Mouse (Mus musculus) left cerebral cortex, adult 2 months (tissue): ENCODE results near the gene Ipp. TPM values are rescaled to one million over a fixed set of nuclear protein-coding genes. Genes with fewer than 3 reads are reported as not detected.
A peak's percentile ranks its signal among the peaks of the same experiment; 100 is the strongest.

Experiments used
- DNase-seq, 2 experiments: peaks; one replicate each; pipeline ENCODE4 v3.0.0; 2021 to 2022; ENCODE audit warnings: low spot score in 2 of 2, mixed read lengths in 1 of 2; ENCODE audit errors: extremely low spot score in 1 of 2
- H3K27ac ChIP-seq: fragments of 200-600 bp; 2 replicates; pipeline ENCODE4 v1.8.1; 2022
- H3K4me3 ChIP-seq: fragments of 200-600 bp; 2 replicates; pipeline ENCODE4 v1.8.1; 2022
- CTCF ChIP-seq: fragments of 200-600 bp; IDR thresholded peaks from 2 replicates; pipeline ENCODE4 v1.8.1; 2022; ENCODE audit warnings: antibody characterized with exemption, mild to moderate bottlenecking, moderate library complexity
- intact Hi-C: fragments of 180-260 bp; cut with DNase I; formaldehyde crosslinking; loops from one replicate; pipeline ENCODE4 v1.15.1; 2025
- total RNA-seq, 2 experiments: library from RNA; stranded (reverse); gene quantifications; 2 replicates each; pipeline ENCODE4 v1.2.3; 2021

The Ipp gene
- total RNA-seq, 2 experiments from 2014 or later: 17.8 to 20.2 TPM

DNA sequence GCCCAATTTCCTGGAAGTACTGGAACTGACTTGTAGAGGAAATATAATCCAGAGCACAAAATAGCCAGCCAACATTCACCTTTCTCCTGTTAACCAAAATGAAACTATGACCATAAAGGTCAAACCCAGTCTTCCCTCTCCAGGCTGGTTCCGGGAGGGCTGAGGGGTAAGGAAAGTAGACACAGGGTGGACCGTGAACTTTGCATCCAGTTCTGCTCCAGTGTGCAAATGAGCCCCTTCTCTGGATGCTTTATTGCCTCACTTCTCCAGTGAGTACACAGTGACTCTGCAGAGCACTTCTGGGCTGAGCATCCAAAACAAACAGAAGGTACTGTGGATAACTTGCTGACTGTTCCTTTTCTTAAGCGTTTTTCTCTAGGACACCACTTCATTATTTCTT lies 7.4 kb upstream of the Ipp start:
- H3K4me3 ChIP-seq: no peak overlapping the region
- no peak for TF ChIP-seq CTCF
- intact Hi-C loops: no loop called here
- H3K27ac ChIP-seq: no peak overlapping the region
- no peak for DNase-seq

GRCm38 (mm10) chr4:116506886-116507424 lies 394 bp upstream of the Ipp start:
- Histone ChIP-seq H3K27ac (peak overlapping the region; percentile 90), H3K4me3 (peak overlapping the region; percentile 60)
- intact Hi-C loops: loop anchor here (1.0 to 5.0 kb wide), 3 partner anchors 43 to 165 kb away; partner anchors contain the start of gene Mast2
- DNase-seq: peak in 1 of 2 experiments; percentile 11
- TF ChIP-seq CTCF: no peak

GRCm38 (mm10) chr4:116531109-116531508 lies 23.8 kb downstream of the Ipp start:
- no peak for DNase-seq
- intact Hi-C loops: no loop called here
- TF ChIP-seq CTCF: peak; percentile 41
- H3K27ac ChIP-seq: no peak overlapping the region
- H3K4me3 ChIP-seq: no peak overlapping the region

GRCm38 (mm10) chr4:116536351-116536750 lies 29.0 kb downstream of the Ipp start:
- intact Hi-C loops: no loop called here
- Histone ChIP-seq H3K27ac (no peak overlapping the region), H3K4me3 (no peak overlapping the region)
- DNase-seq: no peak
- no peak for TF ChIP-seq CTCF

GRCm38 (mm10) chr4:116537737-116538136 lies 30.4 kb downstream of the Ipp start:
- intact Hi-C loops: no loop called here
- no peak for TF ChIP-seq CTCF
- no peak overlapping the region for H3K4me3 ChIP-seq
- DNase-seq: no peak
- H3K27ac ChIP-seq: no peak overlapping the region

- no peak for TF ChIP-seq CTCF
- DNase-seq: no peak
- Histone ChIP-seq H3K4me3 (no peak overlapping the region), H3K27ac (no peak overlapping the region)
- intact Hi-C loops: no loop called here
Measured at GRCm38 (mm10) chr4:116550432-116550831, 43.1 kb downstream of the Ipp start.

DNA sequence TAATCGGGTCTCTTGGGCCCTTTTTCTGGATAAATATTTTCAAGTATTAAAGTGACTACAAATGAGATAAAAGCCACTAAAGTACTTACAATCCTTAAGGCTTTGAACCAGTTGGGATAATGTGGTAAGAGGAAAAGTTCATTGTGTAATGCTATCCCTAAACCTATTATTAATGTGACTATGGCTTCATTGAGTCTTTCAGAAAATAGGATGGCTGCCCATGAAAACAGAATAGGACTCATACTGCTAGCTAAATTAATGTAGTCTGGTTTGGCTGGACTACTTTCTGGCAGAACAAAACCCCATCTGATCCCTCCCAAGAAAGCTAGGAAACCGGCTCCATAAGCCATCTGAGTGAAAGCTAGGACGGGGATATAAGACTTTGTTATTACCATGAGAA lies 45.7 kb downstream of the Ipp start:
- DNase-seq: no peak
- TF ChIP-seq CTCF: no peak
- Histone ChIP-seq H3K27ac (no peak overlapping the region), H3K4me3 (no peak overlapping the region)
- intact Hi-C loops: no loop called here

GRCm38 (mm10) chr4:116555413-116556300 lies 48.3 kb downstream of the Ipp start, which contains the start of gene Tmem69:
Gene Tmem69 (minus strand): TSS chr4:116555936.
- DNase-seq: peak; percentile 73 to 75
- Histone ChIP-seq H3K4me3 (peak within 1 kb of the TSS; percentile 76), H3K27ac (peak within 1 kb of the TSS; percentile 98)
- intact Hi-C loops: loop anchor here (1.0 to 5.0 kb wide), 4 partner anchors 48 to 403 kb away; partner anchors contain the start of genes Ipp, Lurap1, Mast2 and Nasp
- TF ChIP-seq CTCF: no peak

DNA sequence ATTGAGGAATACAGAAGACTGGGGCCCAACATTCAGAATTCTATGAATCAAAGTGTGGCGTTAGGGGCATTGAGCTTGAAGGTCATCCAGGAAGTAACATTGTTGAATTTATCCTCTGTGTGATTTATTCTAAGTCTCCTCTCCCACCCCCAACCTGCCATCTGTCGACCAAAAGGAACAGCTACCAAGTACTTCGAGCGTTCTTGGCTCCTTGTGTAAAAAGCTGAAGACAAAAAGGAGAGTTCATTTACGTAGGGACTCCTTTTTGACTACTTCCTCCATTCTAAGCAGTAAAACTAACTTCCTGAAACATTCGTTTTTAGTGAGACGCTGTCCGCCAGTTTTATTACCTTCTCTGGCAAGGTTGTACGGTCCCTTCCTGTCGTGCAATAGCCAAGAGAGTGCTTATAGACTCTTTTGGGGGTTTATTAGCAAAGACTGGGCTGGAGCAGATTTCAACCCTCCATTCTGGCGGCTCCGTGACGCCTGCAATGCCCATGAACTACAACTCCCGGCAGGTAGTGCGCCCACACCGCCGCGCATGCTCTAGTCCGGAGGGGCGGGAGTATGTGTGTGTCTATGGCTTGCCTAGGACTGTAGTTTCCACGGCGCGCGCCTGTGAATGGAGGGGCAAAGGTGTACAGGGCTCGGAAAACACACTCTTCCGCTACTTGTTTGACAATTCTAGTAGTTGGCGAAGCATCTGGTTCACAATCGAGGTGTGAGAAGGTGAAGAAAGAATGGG lies 49.4 kb downstream of the Ipp start:
- TF ChIP-seq CTCF: no peak
- Histone ChIP-seq H3K27ac (peak overlapping the region; percentile 98), H3K4me3 (peak overlapping the region; percentile 76)
- intact Hi-C loops: loop anchor here (1.0 to 5.0 kb wide), 4 partner anchors 49 to 404 kb away; partner anchors contain the start of genes Ipp, Lurap1, Mast2 and Nasp
- peak; percentile 91 to 93 for DNase-seq

DNA sequence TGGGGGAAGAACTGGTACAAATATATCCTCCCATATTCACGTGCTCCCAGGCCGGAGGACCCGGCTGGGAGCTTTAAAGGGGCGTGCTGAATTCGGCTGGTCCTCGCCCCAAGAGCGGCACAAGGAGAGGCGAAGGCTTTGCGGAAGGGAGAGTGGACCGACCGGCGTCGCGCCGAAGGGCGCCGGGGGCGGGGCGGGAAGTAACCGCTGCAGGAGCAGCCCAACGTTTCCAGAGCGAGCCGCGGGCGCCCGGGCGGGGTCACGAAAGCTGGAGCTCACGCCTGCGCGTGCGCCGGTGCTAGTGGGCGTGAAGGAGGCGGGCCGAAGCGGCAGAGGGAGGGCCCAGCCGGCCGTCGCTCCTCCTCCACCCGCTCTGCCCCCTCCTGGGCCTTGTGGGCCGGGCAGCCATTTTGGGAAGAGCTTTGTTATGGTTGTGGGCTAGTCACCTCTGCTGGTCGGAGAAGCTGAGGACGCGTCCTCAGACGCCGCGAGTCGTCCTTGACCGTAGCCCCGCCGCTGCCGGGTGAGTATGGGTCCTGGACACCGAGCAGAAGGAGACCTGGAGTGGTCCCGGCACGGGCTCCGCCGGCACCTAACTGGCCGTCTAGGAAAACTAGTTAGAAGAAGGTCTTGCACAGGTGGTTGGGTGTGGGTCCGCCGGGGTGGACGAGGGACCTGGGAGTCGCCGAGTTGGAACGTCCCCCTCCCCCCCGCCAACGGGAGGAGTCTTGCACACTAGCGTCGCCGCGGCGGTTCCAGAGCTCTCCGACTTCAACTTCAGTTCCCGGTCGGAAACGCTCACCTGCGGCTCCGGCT lies 50.2 kb downstream of the Ipp start, which contains the start of gene Gpbp1l1:
Gene Gpbp1l1 (plus strand): TSS at position 353 of the 816 bp plus-strand sequence.
- peak within 1 kb of the TSS; percentile 98 for H3K27ac ChIP-seq
- intact Hi-C loops: loop anchor here (2.0 to 5.0 kb wide), 4 partner anchors 39 to 405 kb away; partner anchors contain the start of genes Ccdc17, Lurap1, Mast2 and Nasp

More for the DNA sequence above, 50.2 kb downstream of the Ipp start, which contains the start of gene Gpbp1l1:
- H3K4me3 ChIP-seq: peak within 1 kb of the TSS; percentile 76
- peak; percentile 45 for TF ChIP-seq CTCF
- DNase-seq: peak; percentile 98
